Mouse (Mus musculus) urinary bladder, postnatal 10 days (tissue): ENCODE measurements around the gene Ybx1.
"Not testable (repeated sequence)": the region's sequence is repeated elsewhere in the genome, so short reads cannot be mapped to it uniquely, and the experiment has no call there.

Experiments used
- DNase-seq: peaks from one replicate; pipeline ENCODE4 v3.0.0; 2022; ENCODE audit warnings: low spot score

Ybx1 gene

GRCm38 (mm10) chr4:119294415-119295133 is at the start of gene Ybx1:
Ybx1 (minus strand) TSS chr4:119294604.
- DNase-seq: peak; percentile 100

- no peak for DNase-seq
These were observed 44.5 kb upstream of the Ybx1 start for GRCm38 (mm10) chr4:119338861-119339361.

- DNase-seq: no peak
These were observed 44.0 kb upstream of the Ybx1 start for GRCm38 (mm10) chr4:119338422-119338821.

- no peak for DNase-seq
These were observed 39.1 kb upstream of the Ybx1 start for GRCm38 (mm10) chr4:119333487-119333886.

GRCm38 (mm10) chr4:119320896-119321550 is 26.6 kb upstream of the Ybx1 start:
- no peak for DNase-seq

GRCm38 (mm10) chr4:119320131-119320830 is 25.9 kb upstream of the Ybx1 start, which contains the start of gene Ppih:
Ppih (minus strand) TSS chr4:119320546.
- DNase-seq: peak; percentile 83

GRCm38 (mm10) chr4:119313756-119314155 is 19.4 kb upstream of the Ybx1 start:
- DNase-seq: no peak

- DNase-seq: no peak
These were observed 11.0 kb upstream of the Ybx1 start for GRCm38 (mm10) chr4:119305418-119305817.

GRCm38 (mm10) chr4:119303291-119303690 is 8.9 kb upstream of the Ybx1 start:
- DNase-seq: no peak

- no peak for DNase-seq
These were observed 7.4 kb upstream of the Ybx1 start for GRCm38 (mm10) chr4:119301777-119302176.

- DNase-seq: no peak
These were observed 6.4 kb upstream of the Ybx1 start for GRCm38 (mm10) chr4:119300761-119301160.

GRCm38 (mm10) chr4:119297361-119297760 is 3.0 kb upstream of the Ybx1 start:
- no peak for DNase-seq

GRCm38 (mm10) chr4:119295134-119295453 is 690 bp upstream of the Ybx1 start:
- DNase-seq: no peak

- DNase-seq: no peak
These were observed 688 bp downstream of the Ybx1 start for GRCm38 (mm10) chr4:119293574-119294258.

- DNase-seq: no peak
These were observed 1.4 kb downstream of the Ybx1 start for GRCm38 (mm10) chr4:119292771-119293573.

GRCm38 (mm10) chr4:119291921-119292320 is 2.5 kb downstream of the Ybx1 start:
- no peak for DNase-seq

GRCm38 (mm10) chr4:119285336-119285735 is 9.1 kb downstream of the Ybx1 start:
- DNase-seq: no peak

- no peak for DNase-seq
These were observed 9.5 kb downstream of the Ybx1 start for GRCm38 (mm10) chr4:119284861-119285260.

- DNase-seq: not testable (repeated sequence)
These were observed 15.6 kb downstream of the Ybx1 start for GRCm38 (mm10) chr4:119278784-119279183.

GRCm38 (mm10) chr4:119275726-119276125 is 18.7 kb downstream of the Ybx1 start:
- no peak for DNase-seq

- no peak for DNase-seq
These were observed 19.2 kb downstream of the Ybx1 start for GRCm38 (mm10) chr4:119275226-119275625.
